Mouse (Mus musculus) forebrain, embryonic 13.5 days (tissue): ENCODE measurements at regions not wholly inside any gene's neighbourhood (a gene's known extent, or its start where the extent isn't known, plus 50 kb on each side); places are given as distances from the start of the nearest gene placed in this dataset.

ENCODE experiments used
- ATAC-seq: fragments of 200-750 bp; cut with Nextera tagmentation; 2 replicates; pipeline ENCODE4 v1.8.0; 2017
- H3K27ac ChIP-seq: fragments of 300-500 bp; sonication (generic); 2 replicates; pipeline ENCODE4 v1.5.1; 2015; ENCODE audit warnings: inconsistent platforms, mild to moderate bottlenecking, moderate library complexity
- H3K27me3 ChIP-seq: fragments of 300-500 bp; sonication (generic); 2 replicates; pipeline ENCODE4 v1.6.1; 2015; ENCODE audit warnings: mild to moderate bottlenecking, inconsistent platforms
- H3K36me3 ChIP-seq: fragments of 300-500 bp; sonication (generic); 2 replicates; pipeline ENCODE4 v1.6.1; 2015; ENCODE audit warnings: mild to moderate bottlenecking, inconsistent platforms; ENCODE audit not compliant: poor library complexity, severe bottlenecking
- H3K4me1 ChIP-seq: fragments of 300-500 bp; sonication (generic); 2 replicates; pipeline ENCODE4 v1.6.1; 2015; ENCODE audit warnings: inconsistent platforms
- H3K4me2 ChIP-seq: fragments of 300-500 bp; sonication (generic); 2 replicates; pipeline ENCODE4 v1.6.1; 2015; ENCODE audit warnings: inconsistent platforms, mild to moderate bottlenecking, moderate library complexity
- H3K4me3 ChIP-seq: fragments of 300-500 bp; sonication (generic); 2 replicates; pipeline ENCODE4 v1.5.1; 2015; ENCODE audit warnings: mild to moderate bottlenecking, inconsistent platforms
- H3K9ac ChIP-seq: fragments of 300-500 bp; sonication (generic); 2 replicates; pipeline ENCODE4 v1.6.1; 2015; ENCODE audit warnings: mild to moderate bottlenecking, inconsistent platforms
- H3K9me3 ChIP-seq: fragments of 300-500 bp; sonication (generic); replicated peaks from 2 replicates; pipeline ENCODE4 v1.6.1; 2016; ENCODE audit warnings: inconsistent platforms
- WGBS: fragments of 180-500 bp; shearing (Covaris S2); methylation state at CpG from one replicate; pipeline ENCODE4 v1.1.7; 2015; 5-methylcytosine and 5-hydroxymethylcytosine counted together

DNA sequence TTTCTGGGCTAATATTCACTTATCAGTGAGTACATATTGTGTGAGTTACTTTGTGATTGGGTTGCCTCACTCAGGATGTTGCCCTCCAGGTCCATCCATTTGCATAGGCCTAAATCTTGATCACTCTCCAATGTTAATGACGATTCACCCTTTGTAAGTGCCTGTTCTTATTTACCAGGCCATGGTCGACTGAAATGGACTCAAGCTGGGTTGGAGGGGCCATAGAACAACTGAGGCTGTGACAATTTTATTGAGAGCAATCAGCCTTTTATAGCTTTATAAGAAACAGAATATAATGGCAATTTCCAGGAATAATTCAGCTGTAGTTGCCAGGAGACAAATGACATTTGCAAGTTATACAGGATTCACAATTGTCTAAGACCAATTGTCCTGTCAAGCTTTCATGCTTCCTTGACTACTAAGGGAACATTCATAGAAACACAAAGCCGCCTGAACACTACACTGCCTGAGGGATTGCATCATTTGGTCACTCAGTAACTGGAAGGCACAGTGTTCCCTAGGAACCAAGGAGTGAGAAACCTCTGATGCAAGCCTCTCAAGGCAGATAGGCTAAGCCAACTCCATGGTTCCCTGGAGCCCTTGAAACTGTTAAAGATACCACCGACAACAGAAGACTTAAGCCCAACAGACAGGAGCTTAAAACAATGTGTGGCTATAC is 348.5 kb upstream of the Prmt6 start:
- Histone ChIP-seq H3K4me3 (no peak overlapping the region), H3K36me3 (no peaks in the 10 kb centered on the region), H3K9ac (no peak overlapping the region), H3K27me3 (no peaks in the 10 kb centered on the region), H3K27ac (no peak overlapping the region), H3K4me1 (0 out of 2 replicates have a peak, but pooled peaks cover 4% of the 10 kb centered on the region), H3K4me2 (no peak overlapping the region), H3K9me3 (no peaks in the 10 kb centered on the region)
- 0 out of 2 replicates have a peak, but pooled peaks have one; percentile 48 for ATAC-seq
- 42% methylated on average over 4 of the region's 4 CpGs for WGBS

DNA sequence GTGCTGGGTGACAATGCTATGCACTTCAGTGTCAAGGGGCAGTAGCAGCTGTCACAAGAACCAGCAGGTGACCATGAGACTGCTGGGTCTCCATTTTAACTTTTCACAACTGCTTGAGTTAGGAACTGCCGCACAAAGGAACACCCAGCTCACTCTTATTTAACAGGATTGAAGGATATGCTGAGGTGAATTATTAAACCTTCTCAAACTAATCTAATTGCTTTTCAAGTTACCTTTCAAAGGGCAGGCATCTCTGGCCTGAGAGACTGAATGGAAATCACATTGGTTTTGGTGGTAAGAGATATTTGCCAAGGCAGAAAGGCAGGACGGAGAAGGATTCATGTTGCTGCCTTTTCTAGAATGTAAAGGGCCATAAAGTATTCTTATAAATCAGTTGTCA is 332.0 kb upstream of the Prmt6 start:
- no peaks in the 10 kb centered on the region for H3K36me3 ChIP-seq
- no peak overlapping the region for H3K9ac ChIP-seq
- WGBS: 55% methylated on average over 2 of the region's 2 CpGs
- H3K4me3 ChIP-seq: no peak overlapping the region
- no peaks in the 10 kb centered on the region for H3K27me3 ChIP-seq
- no peaks in the 10 kb centered on the region for H3K9me3 ChIP-seq
- H3K4me1 ChIP-seq: no peaks in the 10 kb centered on the region
- H3K4me2 ChIP-seq: no peak overlapping the region
- no peak overlapping the region for H3K27ac ChIP-seq
- ATAC-seq: no peak

DNA sequence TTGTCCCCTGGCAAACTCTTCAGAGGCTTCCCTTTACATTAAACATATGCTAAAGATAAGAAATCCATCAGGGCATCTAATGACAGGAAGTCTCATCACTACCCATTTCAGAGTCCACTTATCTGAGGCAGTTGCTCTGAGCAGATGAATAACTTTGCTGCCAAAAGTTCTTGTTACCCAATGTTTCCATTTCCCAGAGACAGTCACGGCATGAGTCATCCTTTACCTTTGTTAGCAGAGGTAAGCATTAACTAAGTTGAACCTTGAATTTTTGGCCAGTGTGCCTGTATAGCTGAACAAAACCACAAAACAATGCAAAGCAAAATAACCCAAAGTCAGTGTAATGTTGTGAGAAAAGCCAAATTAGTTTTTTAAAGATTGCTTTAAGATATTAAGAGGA is 328.5 kb upstream of the Prmt6 start:
- no peaks in the 10 kb centered on the region for H3K27me3 ChIP-seq
- no peak overlapping the region for H3K4me3 ChIP-seq
- no peak overlapping the region for H3K9ac ChIP-seq
- H3K4me1 ChIP-seq: no peaks in the 10 kb centered on the region
- H3K27ac ChIP-seq: no peak overlapping the region
- WGBS: 91% methylated on average over 1 of the region's 1 CpGs
- no peak for ATAC-seq
- no peak overlapping the region for H3K4me2 ChIP-seq
- H3K36me3 ChIP-seq: no peaks in the 10 kb centered on the region
- no peaks in the 10 kb centered on the region for H3K9me3 ChIP-seq

DNA sequence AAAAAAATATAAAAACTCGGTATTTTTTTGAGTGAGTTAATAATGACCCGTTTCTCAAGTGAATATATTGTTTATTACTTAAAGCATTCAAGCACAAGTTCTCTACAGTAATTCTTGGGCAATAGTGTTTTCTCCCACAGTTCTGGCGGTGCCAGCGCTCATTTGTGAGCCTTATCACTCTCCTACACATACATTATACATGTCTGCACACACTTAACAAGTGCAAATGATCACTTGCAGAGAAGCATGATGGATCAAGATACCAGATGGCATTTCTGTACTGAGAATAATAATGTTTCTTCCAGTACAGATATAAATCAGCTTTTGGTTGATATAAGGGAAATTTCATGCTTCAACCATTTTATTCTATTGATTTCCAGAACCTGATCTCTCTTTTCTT is 316.4 kb upstream of the Prmt6 start:
- H3K36me3 ChIP-seq: no peaks in the 10 kb centered on the region
- WGBS: 80% methylated on average over 4 of the region's 4 CpGs
- no peak overlapping the region for H3K27ac ChIP-seq
- no peaks in the 10 kb centered on the region for H3K27me3 ChIP-seq
- H3K4me2 ChIP-seq: no peak overlapping the region
- no peaks in the 10 kb centered on the region for H3K9me3 ChIP-seq
- H3K9ac ChIP-seq: no peak overlapping the region
- no peaks in the 10 kb centered on the region for H3K4me1 ChIP-seq
- no peak overlapping the region for H3K4me3 ChIP-seq
- no peak for ATAC-seq

- H3K4me2 ChIP-seq: no peak overlapping the region
- no peaks in the 10 kb centered on the region for H3K27me3 ChIP-seq
- no peaks in the 10 kb centered on the region for H3K9me3 ChIP-seq
- ATAC-seq: no peak
- 88% methylated on average over 4 of the region's 4 CpGs for WGBS
- no peaks in the 10 kb centered on the region for H3K4me1 ChIP-seq
- H3K9ac ChIP-seq: no peak overlapping the region
- no peak overlapping the region for H3K27ac ChIP-seq
- H3K36me3 ChIP-seq: no peaks in the 10 kb centered on the region
- no peak overlapping the region for H3K4me3 ChIP-seq
Observed at GRCm38 (mm10) chr3:110547326-110547725, 296.5 kb upstream of the Prmt6 start.

DNA sequence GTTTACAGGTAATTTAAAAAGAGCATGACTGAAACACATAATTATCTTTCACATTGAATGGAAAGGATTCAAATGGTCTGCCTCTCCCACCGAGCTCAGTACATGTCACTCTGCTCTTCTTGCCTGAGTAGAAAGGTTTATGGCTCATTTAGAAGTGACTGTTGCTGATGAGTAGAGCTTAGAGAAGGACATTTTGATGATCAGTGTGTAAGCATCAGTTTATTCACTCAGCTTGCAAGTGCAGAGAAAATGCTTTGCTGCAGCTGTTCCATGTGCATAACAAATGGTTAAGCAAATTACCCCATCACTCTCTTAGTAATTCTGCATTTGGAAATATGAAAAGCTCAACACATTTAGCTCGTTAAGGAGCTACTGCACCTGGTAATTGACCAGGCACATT is 287.5 kb upstream of the Prmt6 start:
- Histone ChIP-seq H3K27ac (no peak overlapping the region), H3K9me3 (no peaks in the 10 kb centered on the region), H3K9ac (no peak overlapping the region), H3K4me1 (peaks cover 7% of the 10 kb centered on the region; the same call in 1 of the 2 replicates), H3K4me3 (no peak overlapping the region), H3K27me3 (no peaks in the 10 kb centered on the region), H3K4me2 (no peak overlapping the region), H3K36me3 (no peaks in the 10 kb centered on the region)
- ATAC-seq: peak; percentile 67; the same call in 1 of the 2 replicates
- 23% methylated on average over 2 of the region's 2 CpGs for WGBS
